Mouse (Mus musculus): ENCODE data around the gene Kcne3.

DNA sequence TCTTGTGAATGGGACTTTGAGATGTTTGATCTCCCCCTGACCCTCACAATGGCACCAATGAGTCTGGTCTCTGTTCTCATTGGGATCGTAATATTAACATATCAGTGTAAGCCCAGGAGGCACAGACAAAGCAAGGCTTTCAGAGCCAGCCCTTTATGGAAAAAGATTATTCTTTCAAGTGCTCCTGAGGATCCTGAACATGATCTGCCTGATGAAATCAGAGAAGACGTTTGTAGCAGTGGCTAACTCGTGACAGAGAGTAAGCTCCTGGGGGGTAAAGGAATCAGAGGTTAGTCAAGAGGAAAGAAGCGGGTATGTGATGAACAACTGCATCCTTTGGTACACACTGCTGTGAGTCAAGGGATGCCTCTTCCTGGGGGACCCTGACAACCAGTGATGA is 13.9 kb downstream of the Kcne3 start:
- no peak for TF ChIP-seq CTCF (IDR thresholded peaks at IDR 0.05; ENCODE audit: low read depth, low read length)
- TF ChIP-seq GATA1 (IDR thresholded peaks at IDR 0.05; ENCODE audit: borderline replicate concordance, low read length), result no peak
- no peak for TF ChIP-seq POLR2AphosphoS5 (IDR thresholded peaks at IDR 0.05; ENCODE audit: insufficient replicate concordance, low read depth, low read length)
